25 mouse cellular contexts compared by ENCODE assay signal in genomic region chr9:96379551-96379950, GRCm38 (mm10). TPM values are rescaled to one million over a fixed set of nuclear protein-coding genes. Genes with fewer than 3 reads are reported as not detected.
A peak's percentile ranks its signal among the peaks of the same experiment; 100 is the strongest.
DNase-seq lines count a peak whose midpoint lies in the region; ATAC-seq and TF ChIP-seq lines count a peak whose summit lies in the region.
"Had no signal": no experiment of that assay in that cellular context is flagged by ENCODE, and none has a peak within 500 bp of the region (broad histone marks: within the 10 kb centered on the region; RNA-seq: fewer than 3 reads in every experiment).

No protein-coding gene starts in this region.

- 65% methylated on average over 7 of the region's 7 CpGs for WGBS in heart, adult 2 months
- 33% methylated on average over 7 of the region's 7 CpGs for WGBS in liver, adult 2 months
- WGBS in liver, embryonic 12.5 days (ENCODE audit: insufficient replicate concordance): 68% methylated on average over 7 of the region's 7 CpGs
- 52% methylated on average over 7 of the region's 7 CpGs for WGBS in lung, postnatal 0 days
- 63% methylated on average over 7 of the region's 7 CpGs for WGBS in lung, adult 2 months
- 79% methylated on average over 7 of the region's 7 CpGs for WGBS in midbrain, embryonic 11.5 days
- 72% methylated on average over 7 of the region's 7 CpGs for WGBS in midbrain, embryonic 10.5 days

- peaks cover 4% of the 10 kb centered on the region for H3K4me1 ChIP-seq in heart, adult 2 months (ENCODE audit: control insufficient read depth, insufficient read depth, low read length)
- H3K4me1 ChIP-seq in liver, adult 2 months (ENCODE audit: control insufficient read depth, insufficient read depth, low read length): no peaks in the 10 kb centered on the region; the same call in 1 of the 2 replicates
- H3K4me1 ChIP-seq in liver, embryonic 12.5 days: peaks cover 18% of the 10 kb centered on the region
- H3K4me1 ChIP-seq in lung, postnatal 0 days (ENCODE audit: insufficient read depth, low read depth, low read length): peaks cover 11% of the 10 kb centered on the region; the same call in 1 of the 2 replicates
- H3K4me1 ChIP-seq in lung, adult 2 months (ENCODE audit: control insufficient read depth, insufficient read depth, low read length): peaks cover 10% of the 10 kb centered on the region
- H3K4me1 ChIP-seq in midbrain, embryonic 11.5 days (ENCODE audit: control insufficient read depth, insufficient read depth, low read length): no peaks in the 10 kb centered on the region
- H3K4me1 ChIP-seq in midbrain, embryonic 10.5 days: no peaks in the 10 kb centered on the region
- H3K4me1 ChIP-seq: embryonic facial prominence, embryonic 12.5 days had no signal

- TF ChIP-seq CTCF in heart, adult 2 months (IDR thresholded peaks at IDR 0.05): no peak
- no peak for TF ChIP-seq CTCF in liver, adult 2 months (IDR thresholded peaks at IDR 0.05; ENCODE audit: low read depth, low read length)
- no peak for TF ChIP-seq CTCF in lung, postnatal 0 days (IDR thresholded peaks at IDR 0.05)
- TF ChIP-seq CTCF in lung, adult 2 months (IDR thresholded peaks at IDR 0.05; ENCODE audit: insufficient read depth, low read length): no peak

- ATAC-seq in liver, embryonic 12.5 days: no peak
- peak; percentile 56 for ATAC-seq in lung, postnatal 0 days
- no peak for ATAC-seq in midbrain, embryonic 11.5 days (ENCODE audit: low FRiP score)
- ATAC-seq: activated CD4-positive, CD25-positive, alpha-beta regulatory T cell, adult 4 months; CD4-positive, CD25-positive, alpha-beta regulatory T cell, adult 4 months; forebrain, embryonic 13.5 days; Patski had no signal

- H3K27me3 ChIP-seq in heart, adult 2 months (ENCODE audit: control insufficient read depth, insufficient read depth, low read length): no peaks in the 10 kb centered on the region
- 0 out of 2 replicates have a peak, but pooled peaks cover 4% of the 10 kb centered on the region for H3K27me3 ChIP-seq in liver, adult 2 months (ENCODE audit: control insufficient read depth, insufficient read depth, low read length)
- no peaks in the 10 kb centered on the region for H3K27me3 ChIP-seq in liver, embryonic 12.5 days (replicated peaks)
- H3K27me3 ChIP-seq in lung, postnatal 0 days (replicated peaks; ENCODE audit: insufficient read depth, low read length): no peaks in the 10 kb centered on the region
- no peaks in the 10 kb centered on the region for H3K27me3 ChIP-seq in midbrain, embryonic 11.5 days (ENCODE audit: control insufficient read depth, insufficient read depth, low read length)
- no peaks in the 10 kb centered on the region for H3K27me3 ChIP-seq in midbrain, embryonic 10.5 days (ENCODE audit: low read depth, poor library complexity, severe bottlenecking)
- H3K27me3 ChIP-seq: CH12.LX; embryonic facial prominence, embryonic 12.5 days; forebrain, embryonic 13.5 days; Patski had no signal

- H3K27ac ChIP-seq in heart, adult 2 months: no peak overlapping the region
- no peak overlapping the region for H3K27ac ChIP-seq in liver, adult 2 months (replicated peaks; ENCODE audit: insufficient read depth, low read depth, low read length)
- no peak overlapping the region for H3K27ac ChIP-seq in liver, embryonic 12.5 days
- no peak overlapping the region for H3K27ac ChIP-seq in lung, postnatal 0 days (ENCODE audit: low read length)
- H3K27ac ChIP-seq in midbrain, embryonic 11.5 days (ENCODE audit: low read depth, low read length): no peak overlapping the region
- H3K27ac ChIP-seq in midbrain, embryonic 10.5 days (replicated peaks): no peak overlapping the region
- H3K27ac ChIP-seq: embryonic facial prominence, embryonic 10.5 days; embryonic facial prominence, embryonic 12.5 days; forebrain, embryonic 13.5 days had no signal

- H3K9me3 ChIP-seq in liver, embryonic 12.5 days (replicated peaks): no peaks in the 10 kb centered on the region; the same call in 1 of the 2 replicates
- H3K9me3 ChIP-seq in lung, postnatal 0 days (ENCODE audit: low read length): no peaks in the 10 kb centered on the region
- H3K9me3 ChIP-seq in midbrain, embryonic 11.5 days (ENCODE audit: control insufficient read depth, low read length): no peaks in the 10 kb centered on the region
- no peaks in the 10 kb centered on the region for H3K9me3 ChIP-seq in midbrain, embryonic 10.5 days (replicated peaks)
- H3K9me3 ChIP-seq: embryonic facial prominence, embryonic 10.5 days; embryonic facial prominence, embryonic 12.5 days; forebrain, embryonic 13.5 days; G1E had no signal

- H3K36me3 ChIP-seq in heart, adult 2 months (ENCODE audit: control insufficient read depth, insufficient read depth, low read length): no peaks in the 10 kb centered on the region
- H3K36me3 ChIP-seq in liver, adult 2 months (ENCODE audit: control insufficient read depth, insufficient read depth, low read length): no peaks in the 10 kb centered on the region
- no peaks in the 10 kb centered on the region for H3K36me3 ChIP-seq in liver, embryonic 12.5 days
- no peaks in the 10 kb centered on the region for H3K36me3 ChIP-seq in lung, postnatal 0 days (ENCODE audit: insufficient read depth, low read length)
- H3K36me3 ChIP-seq in midbrain, embryonic 11.5 days (ENCODE audit: control insufficient read depth, insufficient read depth, low read length): no peaks in the 10 kb centered on the region
- H3K36me3 ChIP-seq in midbrain, embryonic 10.5 days: no peaks in the 10 kb centered on the region
- H3K36me3 ChIP-seq: embryonic facial prominence, embryonic 10.5 days; embryonic facial prominence, embryonic 12.5 days; G1E had no signal

- no peak overlapping the region for H3K4me3 ChIP-seq in heart, adult 2 months
- H3K4me3 ChIP-seq in liver, adult 2 months (ENCODE audit: insufficient read depth, low read depth, low read length): no peak overlapping the region
- H3K4me3 ChIP-seq in liver, embryonic 12.5 days: no peak overlapping the region
- no peak overlapping the region for H3K4me3 ChIP-seq in lung, postnatal 0 days (ENCODE audit: low read depth, low read length)
- no peak overlapping the region for H3K4me3 ChIP-seq in lung, adult 2 months (replicated peaks; ENCODE audit: extremely low read depth, low read depth, low read length)
- H3K4me3 ChIP-seq in midbrain, embryonic 11.5 days (ENCODE audit: low read depth, low read length): no peak overlapping the region
- H3K4me3 ChIP-seq in midbrain, embryonic 10.5 days: no peak overlapping the region
- H3K4me3 ChIP-seq: embryonic facial prominence, embryonic 10.5 days; embryonic facial prominence, embryonic 12.5 days; forebrain, embryonic 13.5 days had no signal

- peak; percentile 71 for DNase-seq in heart, adult 11 months
- DNase-seq in heart, adult 2 months: no peak
- DNase-seq in liver, adult 2 months (ENCODE audit: extremely low read depth, low read depth, low spot score): peak; percentile 59
- peak; percentile 74 for DNase-seq in lung, postnatal 0 days (ENCODE audit: low spot score)
- DNase-seq in lung, adult 2 months: no peak
- DNase-seq in midbrain, embryonic 11.5 days (ENCODE audit: low spot score, missing footprints): peak; percentile 81
- DNase-seq in midbrain, embryonic 10.5 days (ENCODE audit: low spot score): no peak
- DNase-seq: adrenal gland, adult 8-10 months; adrenal gland, postnatal 14 days; adrenal gland, postnatal 36 days; B cell, adult 2 months; cerebellum, adult 11-12 months; cerebellum, adult 2 months; cerebellum, adult 9-10 months; cerebellum, postnatal 10 days; cerebellum, postnatal 25 days had no signal

- H3K9ac ChIP-seq in heart, adult 2 months (ENCODE audit: low read depth, low read length): no peak overlapping the region
- H3K9ac ChIP-seq in liver, adult 2 months (ENCODE audit: low read depth, low read length): no peak overlapping the region
- H3K9ac ChIP-seq in liver, embryonic 12.5 days: no peak overlapping the region
- no peak overlapping the region for H3K9ac ChIP-seq in lung, postnatal 0 days (replicated peaks; ENCODE audit: low read depth)
- H3K9ac ChIP-seq in midbrain, embryonic 11.5 days (ENCODE audit: low read length): no peak overlapping the region
- H3K9ac ChIP-seq: embryonic facial prominence, embryonic 12.5 days; forebrain, embryonic 13.5 days had no signal

- H3K4me2 ChIP-seq in liver, embryonic 12.5 days: no peak overlapping the region
- H3K4me2 ChIP-seq in lung, postnatal 0 days (replicated peaks; ENCODE audit: low read depth, low read length): no peak overlapping the region
- no peak overlapping the region for H3K4me2 ChIP-seq in midbrain, embryonic 11.5 days
- H3K4me2 ChIP-seq: embryonic facial prominence, embryonic 12.5 days; forebrain, embryonic 13.5 days had no signal

- intact Hi-C loops in heart, adult 2 months (cut with DNase I): no loop called here

- no peaks in the 10 kb centered on the region for H3K79me2 ChIP-seq in heart, adult 2 months (replicated peaks; ENCODE audit: control insufficient read depth, insufficient read depth, low read length)
- no peaks in the 10 kb centered on the region for H3K79me2 ChIP-seq in liver, adult 2 months (ENCODE audit: control insufficient read depth, insufficient read depth, low read length)

- no peak for TF ChIP-seq EP300 in heart, adult 2 months (IDR thresholded peaks at IDR 0.05; ENCODE audit: insufficient read depth, low read depth, low read length)
- TF ChIP-seq EP300 in lung, postnatal 0 days (IDR thresholded peaks at IDR 0.05): 0 out of 2 replicates have a peak, but pooled peaks have one; percentile 39

- no peak for TF ChIP-seq POLR2A in heart, adult 2 months (IDR thresholded peaks at IDR 0.05; ENCODE audit: insufficient read depth, low read depth, low read length)
- no peak for TF ChIP-seq POLR2A in liver, adult 2 months (IDR thresholded peaks at IDR 0.05; ENCODE audit: extremely low read depth, insufficient read depth, low read length)
- TF ChIP-seq POLR2A in lung, adult 2 months (IDR thresholded peaks at IDR 0.05; ENCODE audit: borderline replicate concordance, extremely low read depth, low read depth, low read length): no peak

RNA-seq across cellular contexts. Expression of gene Atp1b3, which starts 15.3 kb away (rescaled TPM):
- total RNA-seq in heart, adult 2 months (2021): 10 to 100 TPM; 55.5 to 56.9 TPM
- 36.5 and 42.8 TPM in 2 replicates for polyA plus RNA-seq in heart, adult 2 months (2012; rRNA removed)
- total RNA-seq in liver, adult 2 months (2014; rRNA removed): 22.3 and 28.0 TPM in 2 replicates
- polyA plus RNA-seq in liver, adult 2 months (2012; rRNA removed): 13.5 and 14.7 TPM in 2 replicates
- 99.5 and 101 TPM in 2 replicates for polyA plus RNA-seq in liver, embryonic 12.5 days (2016; fragmentation: Nextera tagmentation; extraction: Ambion mirVana)
- polyA plus RNA-seq in lung, postnatal 0 days (2015; fragmentation: Nextera tagmentation; extraction: Ambion mirVana): 206 and 220 TPM in 2 replicates
- polyA plus RNA-seq in lung, adult 2 months (2012; rRNA removed): 98.2 and 101 TPM in 2 replicates
- 194 and 208 TPM in 2 replicates for polyA plus RNA-seq in midbrain, embryonic 11.5 days (2014; fragmentation: Nextera tagmentation; extraction: Ambion mirVana)
- polyA plus RNA-seq in midbrain, embryonic 10.5 days (2016; fragmentation: Nextera tagmentation; extraction: Ambion mirVana): 175 and 184 TPM in 2 replicates

Comparison
In these comparisons a context has a peak if more than half of its experiments do, and no peak if none do; other contexts are left out.
1. DNase-seq: peak in heart, adult 11 months (single experiment), liver, adult 2 months (single experiment), lung, postnatal 0 days (single experiment) and midbrain, embryonic 11.5 days (single experiment); none in heart, adult 2 months (0 of 2), lung, adult 2 months (single experiment) and midbrain, embryonic 10.5 days (single experiment).